Mouse (Mus musculus): ENCODE measurements around the gene Spint2. TPM values are rescaled to one million over a fixed set of nuclear protein-coding genes. Genes with fewer than 3 reads are reported as not detected.

Spint2 gene
- polyA plus RNA-seq, 1 experiment from 2014 or later = 399 TPM

GRCm38 (mm10) chr7:29253842-29254241 lies 27.9 kb downstream of the Spint2 start:
- 36% methylated on average over 5 of the region's 5 CpGs for WGBS
- Histone ChIP-seq H3K9me3 (replicated peaks; ENCODE audit: control insufficient read depth, low read length) (no peaks in the 10 kb centered on the region), H3K9ac (ENCODE audit: low read length) (no peak overlapping the region; the same call in 1 of the 2 replicates), H3K4me3 (replicated peaks; ENCODE audit: low read length) (no peak overlapping the region), H3K4me2 (ENCODE audit: low read depth, low read length) (no peak overlapping the region), H3K36me3 (ENCODE audit: control insufficient read depth, insufficient read depth, low read length) (no peaks in the 10 kb centered on the region), H3K4me1 (ENCODE audit: control insufficient read depth, insufficient read depth, low read length) (peaks cover 19% of the 10 kb centered on the region), H3K27me3 (ENCODE audit: control insufficient read depth, insufficient read depth, low read length) (no peaks in the 10 kb centered on the region), H3K27ac (ENCODE audit: low read length) (peak overlapping the region; percentile 58)
- no peak for ATAC-seq (ENCODE audit: insufficient read depth, low FRiP score)

GRCm38 (mm10) chr7:29251166-29251565 lies 30.5 kb downstream of the Spint2 start:
- Histone ChIP-seq H3K9me3 (replicated peaks; ENCODE audit: control insufficient read depth, low read length) (no peaks in the 10 kb centered on the region), H3K4me2 (ENCODE audit: low read depth, low read length) (no peak overlapping the region), H3K27ac (ENCODE audit: low read length) (peak overlapping the region; percentile 39; the same call in 1 of the 2 replicates), H3K4me3 (replicated peaks; ENCODE audit: low read length) (no peak overlapping the region), H3K36me3 (ENCODE audit: control insufficient read depth, insufficient read depth, low read length) (0 out of 2 replicates have a peak, but pooled peaks cover 3% of the 10 kb centered on the region), H3K9ac (ENCODE audit: low read length) (no peak overlapping the region), H3K27me3 (ENCODE audit: control insufficient read depth, insufficient read depth, low read length) (no peaks in the 10 kb centered on the region), H3K4me1 (ENCODE audit: control insufficient read depth, insufficient read depth, low read length) (peaks cover 28% of the 10 kb centered on the region)
- 69% methylated on average over 3 of the region's 3 CpGs for WGBS
- peak; percentile 53; the same call in 1 of the 2 replicates for ATAC-seq (ENCODE audit: insufficient read depth, low FRiP score)

GRCm38 (mm10) chr7:29248261-29248841 lies 33.4 kb downstream of the Spint2 start, which contains the start of gene 2200002D01Rik:
2200002D01Rik (minus strand) TSS chr7:29248466.
- H3K4me3 ChIP-seq (replicated peaks; ENCODE audit: low read length) = peak within 1 kb of the TSS; percentile 50
- peak within 1 kb of the TSS; percentile 56 for H3K4me2 ChIP-seq (ENCODE audit: low read depth, low read length)
- ATAC-seq (ENCODE audit: insufficient read depth, low FRiP score) = peak; percentile 83
- peaks cover 24% of the 10 kb centered on the region for H3K4me1 ChIP-seq (ENCODE audit: control insufficient read depth, insufficient read depth, low read length)
- no peaks in the 10 kb centered on the region for H3K9me3 ChIP-seq (replicated peaks; ENCODE audit: control insufficient read depth, low read length)
- no peaks in the 10 kb centered on the region for H3K27me3 ChIP-seq (ENCODE audit: control insufficient read depth, insufficient read depth, low read length)
- WGBS = 22% methylated on average over 20 of the region's 20 CpGs
- peaks cover 8% of the 10 kb centered on the region; the same call in 1 of the 2 replicates for H3K36me3 ChIP-seq (ENCODE audit: control insufficient read depth, insufficient read depth, low read length)
- H3K9ac ChIP-seq (ENCODE audit: low read length) = peak within 1 kb of the TSS; percentile 76
- H3K27ac ChIP-seq (ENCODE audit: low read length) = peak within 1 kb of the TSS; percentile 90

GRCm38 (mm10) chr7:29247706-29248105 lies 34.0 kb downstream of the Spint2 start:
- H3K9ac ChIP-seq (ENCODE audit: low read length) = peak overlapping the region; percentile 76
- H3K27me3 ChIP-seq (ENCODE audit: control insufficient read depth, insufficient read depth, low read length) = no peaks in the 10 kb centered on the region
- WGBS = 24% methylated on average over 19 of the region's 19 CpGs
- peak overlapping the region; percentile 56 for H3K4me2 ChIP-seq (ENCODE audit: low read depth, low read length)
- peaks cover 19% of the 10 kb centered on the region for H3K4me1 ChIP-seq (ENCODE audit: control insufficient read depth, insufficient read depth, low read length)
- peaks cover 8% of the 10 kb centered on the region; the same call in 1 of the 2 replicates for H3K36me3 ChIP-seq (ENCODE audit: control insufficient read depth, insufficient read depth, low read length)
- ATAC-seq (ENCODE audit: insufficient read depth, low FRiP score) = peak; percentile 19; the same call in 1 of the 2 replicates
- no peaks in the 10 kb centered on the region for H3K9me3 ChIP-seq (replicated peaks; ENCODE audit: control insufficient read depth, low read length)
- H3K4me3 ChIP-seq (replicated peaks; ENCODE audit: low read length) = peak overlapping the region; percentile 50
- peak overlapping the region; percentile 90 for H3K27ac ChIP-seq (ENCODE audit: low read length)

GRCm38 (mm10) chr7:29247314-29247700 lies 34.4 kb downstream of the Spint2 start:
- no peak for ATAC-seq (ENCODE audit: insufficient read depth, low FRiP score)
- H3K4me2 ChIP-seq (ENCODE audit: low read depth, low read length) = peak overlapping the region; percentile 56
- peak overlapping the region; percentile 76 for H3K9ac ChIP-seq (ENCODE audit: low read length)
- no peaks in the 10 kb centered on the region for H3K27me3 ChIP-seq (ENCODE audit: control insufficient read depth, insufficient read depth, low read length)
- peak overlapping the region; percentile 90 for H3K27ac ChIP-seq (ENCODE audit: low read length)
- no peaks in the 10 kb centered on the region for H3K9me3 ChIP-seq (replicated peaks; ENCODE audit: control insufficient read depth, low read length)
- peaks cover 8% of the 10 kb centered on the region; the same call in 1 of the 2 replicates for H3K36me3 ChIP-seq (ENCODE audit: control insufficient read depth, insufficient read depth, low read length)
- WGBS = 28% methylated on average over 16 of the region's 16 CpGs
- peak overlapping the region; percentile 50 for H3K4me3 ChIP-seq (replicated peaks; ENCODE audit: low read length)
- H3K4me1 ChIP-seq (ENCODE audit: control insufficient read depth, insufficient read depth, low read length) = peaks cover 19% of the 10 kb centered on the region

- WGBS = 78% methylated on average over 21 of the region's 21 CpGs
- Histone ChIP-seq H3K27me3 (ENCODE audit: control insufficient read depth, insufficient read depth, low read length) (no peaks in the 10 kb centered on the region), H3K4me1 (ENCODE audit: control insufficient read depth, insufficient read depth, low read length) (peaks cover 19% of the 10 kb centered on the region), H3K9me3 (replicated peaks; ENCODE audit: control insufficient read depth, low read length) (no peaks in the 10 kb centered on the region), H3K4me2 (ENCODE audit: low read depth, low read length) (peak overlapping the region; percentile 56), H3K9ac (ENCODE audit: low read length) (peak overlapping the region; percentile 76), H3K36me3 (ENCODE audit: control insufficient read depth, insufficient read depth, low read length) (peaks cover 8% of the 10 kb centered on the region; the same call in 1 of the 2 replicates), H3K27ac (ENCODE audit: low read length) (no peak overlapping the region), H3K4me3 (replicated peaks; ENCODE audit: low read length) (peak overlapping the region; percentile 50)
- ATAC-seq (ENCODE audit: insufficient read depth, low FRiP score) = no peak
Measured at GRCm38 (mm10) chr7:29246619-29247313, 34.9 kb downstream of the Spint2 start.

GRCm38 (mm10) chr7:29246015-29246414 lies 35.7 kb downstream of the Spint2 start:
- Histone ChIP-seq H3K9me3 (replicated peaks; ENCODE audit: control insufficient read depth, low read length) (no peaks in the 10 kb centered on the region), H3K4me3 (replicated peaks; ENCODE audit: low read length) (no peak overlapping the region), H3K4me1 (ENCODE audit: control insufficient read depth, insufficient read depth, low read length) (peaks cover 19% of the 10 kb centered on the region), H3K27ac (ENCODE audit: low read length) (peak overlapping the region; percentile 23; the same call in 1 of the 2 replicates), H3K27me3 (ENCODE audit: control insufficient read depth, insufficient read depth, low read length) (no peaks in the 10 kb centered on the region), H3K4me2 (ENCODE audit: low read depth, low read length) (no peak overlapping the region), H3K9ac (ENCODE audit: low read length) (peak overlapping the region; percentile 46), H3K36me3 (ENCODE audit: control insufficient read depth, insufficient read depth, low read length) (peaks cover 8% of the 10 kb centered on the region; the same call in 1 of the 2 replicates)
- ATAC-seq (ENCODE audit: insufficient read depth, low FRiP score) = no peak
- 61% methylated on average over 5 of the region's 5 CpGs for WGBS

GRCm38 (mm10) chr7:29244732-29245416 lies 36.8 kb downstream of the Spint2 start:
- Histone ChIP-seq H3K27me3 (ENCODE audit: control insufficient read depth, insufficient read depth, low read length) (no peaks in the 10 kb centered on the region), H3K36me3 (ENCODE audit: control insufficient read depth, insufficient read depth, low read length) (peaks cover 8% of the 10 kb centered on the region; the same call in 1 of the 2 replicates), H3K4me2 (ENCODE audit: low read depth, low read length) (no peak overlapping the region), H3K4me1 (ENCODE audit: control insufficient read depth, insufficient read depth, low read length) (peaks cover 19% of the 10 kb centered on the region), H3K9ac (ENCODE audit: low read length) (no peak overlapping the region), H3K4me3 (replicated peaks; ENCODE audit: low read length) (no peak overlapping the region), H3K27ac (ENCODE audit: low read length) (no peak overlapping the region), H3K9me3 (replicated peaks; ENCODE audit: control insufficient read depth, low read length) (no peaks in the 10 kb centered on the region)
- 82% methylated on average over 7 of the region's 7 CpGs for WGBS
- no peak for ATAC-seq (ENCODE audit: insufficient read depth, low FRiP score)

Measured in stomach, embryonic 16.5 days (tissue).